Mouse (Mus musculus): ENCODE measurements around the gene Actr3b. TPM values are rescaled to one million over a fixed set of nuclear protein-coding genes. Genes with fewer than 3 reads are reported as not detected.

The Actr3b gene
- polyA plus RNA-seq (2017; shearing (Covaris generic)), result 3.6 TPM

DNA sequence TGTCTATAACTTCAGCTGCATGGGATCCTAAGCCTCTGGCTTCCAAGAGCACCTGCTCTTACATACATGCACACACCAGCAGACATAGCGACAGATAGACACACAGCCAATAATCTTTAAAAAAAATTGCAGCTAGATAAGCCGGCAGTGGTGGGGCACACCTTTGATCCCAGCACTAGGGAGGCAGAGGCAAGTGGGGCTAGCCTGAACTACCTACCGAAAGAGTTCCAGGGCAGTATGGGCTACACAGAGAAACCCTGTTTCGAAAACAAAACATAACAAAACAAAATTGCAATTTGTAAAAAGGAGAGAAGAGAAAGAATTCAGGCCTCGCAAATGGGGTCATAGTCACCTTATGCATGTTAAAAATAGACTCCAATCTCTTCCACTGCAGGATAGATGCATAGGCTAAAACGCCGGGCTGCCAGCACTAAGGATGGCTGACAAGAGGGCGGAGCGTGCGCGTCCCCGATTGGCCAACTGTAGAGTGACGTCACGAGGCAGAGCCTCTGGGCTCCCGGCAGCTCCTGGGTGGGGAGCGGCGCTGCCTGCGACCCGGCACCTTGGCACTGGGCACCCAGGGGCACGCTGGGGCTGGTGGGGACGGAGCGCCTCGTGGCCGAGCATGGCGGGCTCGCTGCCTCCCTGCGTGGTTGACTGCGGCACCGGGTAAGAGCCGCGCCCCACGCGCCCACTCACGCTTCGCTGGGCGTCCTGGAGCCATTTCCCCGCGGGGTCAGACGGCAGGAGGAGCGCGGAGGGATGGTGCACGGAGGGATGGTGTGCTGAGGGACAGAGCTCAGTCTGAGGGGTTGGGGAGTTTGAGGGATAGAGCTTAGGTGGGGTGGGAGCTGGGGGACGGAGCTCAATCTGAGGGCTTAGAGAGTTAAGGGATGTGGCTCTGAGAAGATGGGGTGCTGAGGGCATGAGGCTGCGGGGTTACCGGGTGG lies at the start of gene Actr3b:
TSS of gene Actr3b (plus strand) at position 538 of the 950 bp plus-strand sequence.

Other genes with a start within 250 kb of the Actr3b start
- not detected for gene Cct8l1, start 243.9 kb upstream of the Actr3b start, polyA plus RNA-seq (2017; shearing (Covaris generic))
- gene Xrcc2, start 54.2 kb upstream of the Actr3b start, polyA plus RNA-seq (2017; shearing (Covaris generic)), result 10.6 TPM
- gene Gm21663, start 182.4 kb downstream of the Actr3b start, polyA plus RNA-seq (2017; shearing (Covaris generic)), result not detected
- not detected for gene Gm21671, start 194.4 kb downstream of the Actr3b start, polyA plus RNA-seq (2017; shearing (Covaris generic))
- gene Gm21680, start 212.7 kb downstream of the Actr3b start, polyA plus RNA-seq (2017; shearing (Covaris generic)), result not detected
- not detected for gene Gm21698, start 228.7 kb downstream of the Actr3b start, polyA plus RNA-seq (2017; shearing (Covaris generic))
- gene Gm1979, start 244.8 kb downstream of the Actr3b start, polyA plus RNA-seq (2017; shearing (Covaris generic)), result not detected

Data from effector memory CD4-positive, alpha-beta T cell, adult 7 months (primary cell).